Mouse (Mus musculus): ENCODE results near the gene Nhsl1. TPM values are rescaled to one million over a fixed set of nuclear protein-coding genes. Genes with fewer than 3 reads are reported as not detected.

Nhsl1 gene
- total RNA-seq, 2 experiments from 2014 or later: 8.3 to 13.4 TPM

- no peak for DNase-seq (ENCODE audit: low spot score in 2 of 2)
Measured at GRCm38 (mm10) chr10:18394270-18394669, 75.5 kb downstream of the Nhsl1 start.

- no peak for DNase-seq (ENCODE audit: low spot score in 2 of 2)
Measured at GRCm38 (mm10) chr10:18400089-18400644, 81.4 kb downstream of the Nhsl1 start.

GRCm38 (mm10) chr10:18400998-18401397, 82.2 kb downstream of the Nhsl1 start:
- DNase-seq (ENCODE audit: low spot score in 2 of 2): no peak

GRCm38 (mm10) chr10:18403992-18404391, 85.2 kb downstream of the Nhsl1 start:
- DNase-seq (ENCODE audit: low spot score in 2 of 2): no peak

GRCm38 (mm10) chr10:18404679-18405078, 85.9 kb downstream of the Nhsl1 start:
- no peak for DNase-seq (ENCODE audit: low spot score in 2 of 2)

- peak; percentile 31 to 43 for DNase-seq (ENCODE audit: low spot score in 2 of 2)
Measured at GRCm38 (mm10) chr10:18407062-18407830, 88.5 kb downstream of the Nhsl1 start.

GRCm38 (mm10) chr10:18408128-18408527, 89.3 kb downstream of the Nhsl1 start:
- no peak for DNase-seq (ENCODE audit: low spot score in 2 of 2)

GRCm38 (mm10) chr10:18408635-18409034, 89.8 kb downstream of the Nhsl1 start:
- DNase-seq (ENCODE audit: low spot score in 2 of 2): no peak

GRCm38 (mm10) chr10:18409068-18409467, 90.3 kb downstream of the Nhsl1 start:
- no peak for DNase-seq (ENCODE audit: low spot score in 2 of 2)

- DNase-seq (ENCODE audit: low spot score in 2 of 2): no peak
Measured at GRCm38 (mm10) chr10:18411266-18411665, 92.5 kb downstream of the Nhsl1 start.

GRCm38 (mm10) chr10:18415946-18416345, 97.2 kb downstream of the Nhsl1 start:
- DNase-seq (ENCODE audit: low spot score in 2 of 2): no peak

- DNase-seq (ENCODE audit: low spot score in 2 of 2): no peak
Measured at GRCm38 (mm10) chr10:18418160-18418559, 99.4 kb downstream of the Nhsl1 start.

- no peak for DNase-seq (ENCODE audit: low spot score in 2 of 2)
Measured at GRCm38 (mm10) chr10:18419508-18419907, 100.7 kb downstream of the Nhsl1 start.

- DNase-seq (ENCODE audit: low spot score in 2 of 2): no peak
Measured at GRCm38 (mm10) chr10:18420259-18421000, 101.6 kb downstream of the Nhsl1 start.

- DNase-seq (ENCODE audit: low spot score in 2 of 2): no peak
Measured at GRCm38 (mm10) chr10:18422968-18423367, 104.2 kb downstream of the Nhsl1 start.

GRCm38 (mm10) chr10:18423557-18423956, 104.8 kb downstream of the Nhsl1 start:
- DNase-seq (ENCODE audit: low spot score in 2 of 2): no peak

- no peak for DNase-seq (ENCODE audit: low spot score in 2 of 2)
Measured at GRCm38 (mm10) chr10:18427866-18428265, 109.1 kb downstream of the Nhsl1 start.

GRCm38 (mm10) chr10:18429533-18429932, 110.7 kb downstream of the Nhsl1 start:
- no peak for DNase-seq (ENCODE audit: low spot score in 2 of 2)

- DNase-seq (ENCODE audit: low spot score in 2 of 2): no peak
Measured at GRCm38 (mm10) chr10:18430141-18430540, 111.4 kb downstream of the Nhsl1 start.

GRCm38 (mm10) chr10:18430973-18431372, 112.2 kb downstream of the Nhsl1 start:
- peak; percentile 12 to 35 for DNase-seq (ENCODE audit: low spot score in 2 of 2)

- no peak for DNase-seq (ENCODE audit: low spot score in 2 of 2)
Measured at GRCm38 (mm10) chr10:18431546-18431945, 112.8 kb downstream of the Nhsl1 start.

- no peak for DNase-seq (ENCODE audit: low spot score in 2 of 2)
Measured at GRCm38 (mm10) chr10:18435454-18435853, 116.7 kb downstream of the Nhsl1 start.
